Mouse (Mus musculus) adrenal gland (tissue): ENCODE measurements around the gene Slc16a7.

ENCODE experiments used
- intact Hi-C: fragments of 180-260 bp; cut with DNase I; formaldehyde crosslinking; loops from one replicate; pipeline ENCODE4 v1.15.1; 2025

Slc16a7 gene

DNA sequence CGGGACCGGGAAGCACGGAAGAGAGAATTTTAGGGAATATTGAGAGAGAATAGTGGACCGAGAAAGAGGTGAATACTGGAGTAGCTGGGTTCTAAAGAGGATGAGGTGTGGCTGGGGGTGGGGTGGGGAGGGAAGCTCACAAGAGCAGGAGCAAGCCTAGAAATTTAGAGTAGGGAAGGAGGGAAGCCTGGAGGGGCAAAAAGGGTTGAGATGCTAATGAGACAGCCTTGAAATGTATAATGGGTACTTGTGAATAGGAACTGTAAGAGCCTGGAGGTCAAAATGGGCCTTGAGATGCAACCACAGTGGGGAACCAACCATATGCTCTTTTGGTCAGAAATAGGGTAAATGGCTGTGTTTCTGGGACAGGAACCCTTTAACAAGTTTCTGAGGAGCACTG lies 203.9 kb downstream of the Slc16a7 start:
- intact Hi-C loops = no loop called here

DNA sequence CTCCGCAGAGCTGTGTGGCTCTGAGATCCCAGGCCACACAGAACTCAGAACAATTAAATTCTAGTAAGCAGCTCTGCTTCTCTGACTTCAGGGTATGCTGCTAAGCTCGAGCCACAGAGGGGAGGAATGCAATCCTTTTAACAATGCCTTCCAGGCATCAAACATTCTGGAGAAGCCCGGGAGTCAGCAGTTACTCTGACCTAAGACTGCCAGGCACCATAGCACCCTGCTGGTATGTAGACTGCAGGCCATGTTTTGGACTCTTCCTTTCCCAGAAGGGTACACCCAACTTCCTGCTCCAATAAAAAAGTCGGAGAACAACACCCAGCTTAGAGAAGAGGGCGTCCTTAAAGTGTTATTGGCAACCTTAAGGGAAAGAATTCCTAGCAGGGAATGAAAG lies 205.1 kb downstream of the Slc16a7 start:
- intact Hi-C loops = no loop called here

GRCm38 (mm10) chr10:125182545-125182944 lies 206.7 kb downstream of the Slc16a7 start:
- intact Hi-C loops = no loop called here

DNA sequence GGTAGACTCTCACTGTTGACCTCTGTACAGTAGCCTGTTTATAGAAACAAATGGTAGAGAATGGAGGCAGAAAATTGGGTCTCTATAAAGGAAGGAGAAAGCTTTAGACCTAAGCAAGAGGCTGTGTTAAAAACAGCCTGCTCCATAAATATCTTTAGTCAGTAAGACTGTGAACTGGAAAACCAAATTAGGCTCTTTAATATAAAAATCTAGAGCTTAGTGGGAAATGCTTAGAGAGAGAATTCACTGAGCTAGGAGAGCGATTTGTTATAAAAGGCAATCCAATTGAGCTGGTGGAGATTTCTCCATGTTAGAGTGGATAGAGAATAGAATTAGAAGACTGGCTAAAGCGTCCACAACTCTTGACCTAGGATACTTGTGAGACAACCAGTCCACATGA lies 211.5 kb downstream of the Slc16a7 start:
- intact Hi-C loops = no loop called here

DNA sequence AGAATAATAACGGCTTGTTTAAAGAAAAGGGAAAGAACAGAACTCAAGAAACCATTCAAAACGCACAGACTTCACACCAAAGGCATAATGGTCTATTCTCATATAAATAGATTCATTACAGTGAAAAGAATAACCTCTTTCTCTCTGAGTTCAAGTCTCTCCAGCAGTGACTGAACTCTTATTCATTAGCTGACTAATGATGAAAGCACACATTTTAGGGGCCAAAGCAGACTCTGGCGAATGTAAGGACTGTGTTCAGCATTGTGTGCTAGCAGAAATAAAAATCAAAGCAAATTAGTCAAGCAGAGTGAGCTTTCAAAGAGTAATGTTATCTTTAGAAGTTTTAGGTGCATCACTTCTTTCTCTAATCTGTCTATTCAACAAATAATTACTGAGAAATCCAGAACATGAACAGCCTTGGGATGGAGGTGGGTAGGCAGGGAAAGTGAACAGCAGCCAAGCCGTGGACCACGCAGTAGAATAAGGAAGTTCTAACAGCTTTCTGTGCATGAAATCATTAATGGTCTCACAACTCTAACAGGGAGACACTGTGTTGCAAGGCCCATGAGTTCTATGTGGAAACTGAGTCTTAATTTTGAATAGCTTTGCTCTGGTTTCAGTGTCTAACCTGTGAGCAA lies 214.1 kb downstream of the Slc16a7 start:
- intact Hi-C loops = no loop called here

GRCm38 (mm10) chr10:125171625-125172024 lies 217.6 kb downstream of the Slc16a7 start:
- intact Hi-C loops = no loop called here

GRCm38 (mm10) chr10:125171154-125171553 lies 218.1 kb downstream of the Slc16a7 start:
- intact Hi-C loops = no loop called here
